Mouse (Mus musculus) gastrocnemius, postnatal 25 days (tissue): ENCODE results near the gene Frmd4a. TPM values are rescaled to one million over a fixed set of nuclear protein-coding genes. Genes with fewer than 3 reads are reported as not detected.
"Not testable (repeated sequence)": the region's sequence is repeated elsewhere in the genome, so short reads cannot be mapped to it uniquely, and the experiment has no call there.

Experiments
- DNase-seq: peaks from one replicate; pipeline ENCODE4 v3.0.0; 2022
- total RNA-seq, 2 experiments: library from RNA; stranded (reverse); gene quantifications; 1 replicate in 1 of 2; 2 replicates in 1 of 2; pipeline ENCODE4 v1.2.3; 2021

Gene Frmd4a
- total RNA-seq, 2 experiments from 2014 or later, result 5.3 to 5.6 TPM

DNA sequence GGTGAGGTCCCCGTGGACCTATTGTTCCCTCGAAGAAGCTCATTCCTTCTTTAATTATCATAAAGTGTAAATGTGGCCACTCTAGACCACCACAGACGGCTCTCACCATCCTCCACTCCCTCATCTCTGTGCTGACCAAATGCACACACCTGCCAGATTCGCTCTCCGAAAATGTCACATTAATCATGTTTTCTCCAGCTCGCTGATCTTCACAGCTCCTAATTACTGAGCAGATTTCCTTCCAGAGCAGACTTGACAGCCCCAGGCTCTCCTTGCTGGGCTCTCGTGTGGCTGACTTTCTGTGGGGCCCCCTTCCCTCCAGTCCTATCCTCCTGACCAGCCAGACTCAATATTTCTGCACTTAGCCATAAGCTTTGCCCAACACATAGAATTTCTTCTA is 191.7 kb downstream of the Frmd4a start:
- no peak for DNase-seq

DNA sequence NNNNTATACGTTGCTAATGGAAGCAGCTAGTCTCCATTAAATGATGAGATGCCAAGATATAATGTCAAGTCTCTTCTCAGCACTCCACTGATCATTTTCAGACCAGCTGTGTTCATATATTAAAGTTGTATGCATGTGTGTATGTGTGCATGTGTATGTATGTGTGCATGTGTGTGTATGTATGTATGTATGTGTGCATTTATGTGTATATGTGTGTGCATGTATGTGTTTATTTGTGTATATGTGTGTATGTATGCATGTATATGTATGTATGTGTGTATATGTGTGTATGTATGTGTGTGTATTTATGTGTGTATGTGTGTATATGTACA is 204.9 kb downstream of the Frmd4a start:
- DNase-seq, result no peak

DNA sequence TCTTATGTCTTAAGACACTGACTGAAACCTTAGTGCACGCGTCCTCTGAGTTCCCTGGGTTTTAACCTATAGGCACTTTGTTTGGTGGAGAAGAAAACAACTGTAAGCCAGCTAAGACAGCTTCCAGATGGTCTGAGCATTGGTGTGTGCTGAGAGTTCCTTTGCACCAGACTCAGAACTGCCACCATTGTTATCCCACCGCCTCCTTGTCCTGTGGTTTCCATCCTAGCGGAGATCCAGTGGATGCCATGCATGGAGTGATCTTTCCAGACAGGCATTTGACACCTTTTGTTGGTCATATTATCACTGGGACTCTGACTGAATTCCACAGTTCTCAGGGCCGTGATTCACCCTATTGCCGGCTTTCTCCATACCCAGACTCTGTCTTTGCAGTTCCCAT is 205.8 kb downstream of the Frmd4a start:
- no peak for DNase-seq

DNA sequence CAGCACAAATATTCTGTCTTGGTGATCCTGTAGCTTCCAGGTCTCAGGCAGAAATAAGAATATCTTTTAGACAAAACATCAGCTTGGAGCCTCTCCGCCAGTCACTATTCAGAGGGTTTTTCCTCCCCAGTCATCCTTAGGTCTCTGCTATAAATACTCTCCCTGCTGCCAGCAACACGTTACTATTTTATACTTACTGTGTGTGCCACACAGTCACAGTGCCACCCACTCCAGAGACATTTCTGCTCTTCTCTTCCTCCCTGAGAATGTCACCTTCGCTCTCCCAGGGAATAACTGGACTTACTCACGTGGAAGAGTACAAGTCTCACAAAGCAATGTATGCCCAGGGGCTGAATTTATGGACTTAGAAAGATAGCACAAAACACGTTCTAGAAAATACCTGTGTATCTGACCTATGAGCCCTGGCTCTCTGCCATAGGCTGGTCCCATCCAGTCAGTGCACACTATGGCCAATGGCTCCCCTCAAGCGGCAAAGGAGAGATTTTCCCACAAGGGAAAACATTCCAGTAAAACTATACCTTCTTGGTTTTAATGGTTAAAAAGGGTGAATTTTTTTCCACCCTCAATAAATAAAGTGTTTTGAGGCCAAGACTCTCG is 209.5 kb downstream of the Frmd4a start:
- no peak for DNase-seq

DNA sequence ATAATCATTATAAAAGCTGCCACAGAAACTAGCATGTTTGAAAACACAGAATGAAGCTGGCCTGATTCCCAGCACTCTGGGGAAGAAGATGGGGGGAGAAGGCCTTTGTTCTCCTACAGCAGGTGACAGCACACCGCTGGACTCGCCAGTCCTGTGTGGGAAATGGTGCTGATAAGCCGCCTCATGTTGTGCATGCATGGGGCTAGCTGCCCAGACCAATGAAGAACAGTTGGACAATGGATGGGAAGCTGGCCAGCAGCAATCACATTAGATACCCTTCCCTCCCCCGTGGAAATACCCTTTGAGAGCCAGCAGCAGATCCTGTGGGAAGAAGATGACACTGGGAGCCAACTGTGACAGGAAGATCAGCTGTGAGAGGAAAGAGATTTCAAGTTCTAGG is 210.0 kb downstream of the Frmd4a start:
- DNase-seq, result peak; percentile 16

DNA sequence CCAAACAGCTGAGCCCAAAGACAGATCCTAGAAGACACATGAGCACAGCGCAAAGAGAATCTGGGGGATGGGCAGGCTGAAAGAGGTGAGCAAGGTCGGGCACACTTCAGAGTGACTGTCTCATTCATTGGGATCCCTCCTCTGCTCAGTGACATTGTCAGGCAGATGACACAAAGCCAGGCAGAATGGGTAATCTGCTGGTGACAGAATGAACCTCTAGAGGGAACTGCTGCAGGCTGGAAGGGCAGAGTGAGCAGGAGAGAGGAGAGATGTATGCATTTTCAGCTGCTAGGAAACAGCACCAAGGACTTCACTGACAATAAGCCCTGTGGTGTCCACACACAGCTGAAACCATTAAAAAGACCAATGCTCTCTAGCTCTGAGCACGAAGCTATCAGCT is 211.0 kb downstream of the Frmd4a start:
- DNase-seq, result no peak

DNA sequence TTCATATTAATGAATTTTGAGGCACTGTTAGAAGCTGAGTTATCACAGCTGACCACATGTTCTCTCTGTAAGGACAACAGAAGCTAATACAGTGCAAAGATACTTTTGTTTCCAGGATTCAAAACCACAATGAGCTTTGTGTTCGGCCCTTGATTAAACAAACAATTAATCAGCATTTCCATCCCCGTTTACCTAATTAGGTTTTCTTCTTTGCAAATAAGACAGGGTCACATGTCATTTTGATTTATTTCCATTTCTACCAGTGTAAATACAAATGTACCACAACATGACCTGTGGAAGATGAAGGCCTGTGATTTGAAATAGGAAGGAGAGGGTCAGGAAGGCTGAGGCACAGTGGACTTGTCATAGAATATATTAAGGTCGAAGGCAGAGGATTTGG is 214.8 kb downstream of the Frmd4a start:
- DNase-seq, result no peak

DNA sequence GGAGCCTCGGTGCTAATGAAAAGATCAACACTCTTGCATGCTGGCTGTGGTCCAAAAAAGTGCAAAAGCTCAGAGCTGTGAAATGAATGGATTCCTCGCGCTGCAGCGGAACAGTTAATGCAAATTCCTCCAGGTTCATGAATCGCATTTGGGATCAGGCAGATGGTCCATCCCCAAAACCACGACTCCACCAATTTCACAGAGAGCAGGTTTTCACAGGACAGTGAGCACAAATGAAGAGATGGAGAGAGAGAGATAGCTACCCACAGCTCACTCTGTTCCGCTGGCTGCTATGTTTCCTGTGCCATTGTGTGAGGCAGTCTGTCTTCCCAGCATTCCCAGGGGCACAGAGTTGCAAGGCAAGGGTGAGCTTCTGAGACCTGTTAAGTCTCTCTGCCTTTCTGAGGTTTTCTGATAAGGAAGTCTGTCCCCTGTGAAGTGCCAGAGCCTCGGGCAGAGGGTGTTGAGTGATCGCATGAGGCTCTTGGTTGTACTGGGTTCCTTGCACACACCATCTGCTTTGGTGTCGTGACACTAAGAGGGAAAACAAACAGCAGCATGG is 215.3 kb downstream of the Frmd4a start:
- DNase-seq, result no peak

DNA sequence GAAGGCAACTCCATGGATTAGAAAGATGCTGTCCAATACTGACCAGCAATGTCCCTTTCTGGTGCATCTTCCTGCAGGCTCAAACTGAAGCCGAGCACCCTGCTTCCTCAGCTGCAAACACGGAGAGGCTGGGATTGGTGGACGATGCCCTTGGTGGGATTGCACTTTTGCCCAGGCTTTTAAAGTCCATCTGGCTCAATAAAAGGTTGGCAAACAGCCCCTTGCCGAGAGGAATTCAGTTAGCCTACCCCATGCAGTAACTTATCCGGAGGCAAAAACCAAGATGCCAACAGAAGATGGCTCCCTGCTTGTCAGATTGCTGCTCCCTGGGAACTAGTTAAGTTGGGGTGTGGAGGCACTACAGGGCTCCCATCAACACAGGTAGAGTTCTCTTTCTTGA is 220.2 kb downstream of the Frmd4a start:
- DNase-seq, result no peak

DNA sequence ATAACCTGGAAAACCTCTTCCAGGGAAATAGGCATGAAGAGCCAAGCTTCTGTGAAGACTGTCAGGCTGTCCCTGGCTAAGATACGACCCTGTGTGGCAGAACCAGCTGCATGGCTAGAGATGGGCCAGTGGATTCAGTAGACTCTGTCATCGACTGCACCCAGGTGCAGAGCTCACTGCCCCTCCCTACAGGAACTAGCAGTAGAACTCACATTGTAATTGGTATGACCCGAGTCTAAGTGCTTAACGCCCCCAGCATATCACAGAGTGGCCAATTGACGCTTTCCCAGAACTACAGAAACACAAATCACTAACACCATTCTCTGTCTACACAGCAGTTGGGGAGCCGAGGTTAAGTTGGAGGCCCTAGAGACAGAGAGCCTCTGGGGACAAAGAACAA is 232.2 kb downstream of the Frmd4a start:
- DNase-seq, result no peak

DNA sequence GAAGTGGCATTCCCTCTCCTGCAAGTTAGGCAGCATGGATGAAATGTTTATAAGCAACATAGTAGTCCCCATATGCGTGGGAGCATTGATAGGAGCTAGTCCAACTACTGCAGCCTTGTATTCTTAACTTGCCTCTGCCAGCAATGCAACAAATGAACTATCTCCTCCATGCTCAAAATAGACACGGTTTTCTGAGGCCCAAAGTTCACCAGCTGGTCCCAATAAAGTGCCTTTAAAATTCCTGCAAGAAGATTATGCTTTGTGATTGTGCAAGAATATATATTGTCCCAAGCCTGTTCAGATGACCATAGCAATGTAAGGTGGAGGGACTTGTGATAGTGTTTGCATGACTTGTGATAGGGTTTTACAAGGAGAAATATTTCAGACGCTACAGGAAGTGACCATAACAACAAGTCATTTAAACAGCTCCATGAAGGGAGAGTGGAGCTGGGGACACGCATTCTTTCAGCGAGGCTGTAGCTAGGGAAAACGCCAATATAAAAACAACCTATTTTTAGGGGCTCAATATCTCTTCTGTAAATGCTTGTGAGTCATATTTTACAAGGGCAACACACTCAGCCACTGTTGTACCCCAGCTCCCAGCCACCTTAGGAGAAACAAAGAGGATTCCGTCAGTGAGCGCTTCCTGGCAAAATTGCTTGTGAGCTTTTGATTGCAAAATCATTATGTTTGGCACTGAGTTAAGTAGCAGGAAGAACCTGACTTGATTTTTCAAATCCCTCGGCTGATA is 235.2 kb downstream of the Frmd4a start:
- DNase-seq, result no peak

DNA sequence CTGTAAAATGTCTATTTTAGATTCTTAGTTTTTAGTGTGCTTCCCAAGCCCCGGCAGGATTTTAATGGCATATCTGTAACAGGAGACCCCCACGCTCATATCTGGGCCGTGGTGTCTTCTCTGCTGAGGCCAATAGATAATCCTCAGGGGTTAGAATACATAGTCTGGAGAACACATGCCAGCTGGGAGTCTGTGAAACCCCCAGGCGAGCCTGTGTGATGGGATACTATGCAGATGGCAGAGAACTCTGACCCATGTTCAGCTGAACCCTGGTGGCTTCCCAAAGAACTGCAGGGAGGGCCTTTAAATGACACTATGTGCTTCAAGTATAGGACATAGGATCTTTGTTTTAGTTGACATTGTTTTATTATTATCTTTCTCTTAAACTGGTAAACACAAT is 235.8 kb downstream of the Frmd4a start:
- DNase-seq, result no peak

DNA sequence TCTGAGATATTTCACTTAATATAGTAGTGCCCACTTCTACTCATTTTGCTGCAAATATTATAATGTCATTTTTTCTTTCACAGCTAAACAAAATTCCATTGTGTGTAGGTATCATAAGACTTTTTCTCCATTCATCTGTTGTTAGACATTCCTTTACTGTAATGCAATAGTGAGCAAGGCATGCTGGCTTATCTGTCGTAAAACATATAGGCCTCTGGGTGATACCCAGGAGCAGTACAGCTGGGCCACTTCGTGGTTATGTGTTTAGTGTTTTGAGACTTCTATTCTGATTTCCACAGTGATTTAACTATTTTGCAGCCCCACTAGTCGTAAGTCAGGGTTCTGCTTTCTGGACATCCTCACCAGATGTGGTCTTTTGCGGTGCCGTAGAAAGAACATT is 236.6 kb downstream of the Frmd4a start:
- DNase-seq, result no peak

DNA sequence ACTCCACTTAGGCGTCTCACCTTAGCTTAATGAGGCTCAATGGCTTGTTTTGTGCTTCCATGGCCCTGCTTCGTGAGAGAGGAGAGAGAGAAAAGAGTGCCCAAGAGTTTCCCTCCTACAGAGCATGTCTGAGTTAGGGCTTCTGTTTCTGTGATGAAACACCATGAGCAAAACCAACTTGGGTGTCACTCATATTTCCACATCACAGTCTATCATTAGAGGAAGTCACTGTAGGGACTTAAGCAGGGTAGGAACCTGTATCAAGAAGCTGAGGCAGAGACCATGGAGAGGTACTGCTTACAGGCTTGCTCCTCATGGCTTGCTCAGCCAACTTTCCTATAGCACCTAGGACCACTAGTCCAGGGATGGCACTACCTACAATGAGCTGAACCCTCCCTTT is 238.7 kb downstream of the Frmd4a start:
- no peak for DNase-seq

DNA sequence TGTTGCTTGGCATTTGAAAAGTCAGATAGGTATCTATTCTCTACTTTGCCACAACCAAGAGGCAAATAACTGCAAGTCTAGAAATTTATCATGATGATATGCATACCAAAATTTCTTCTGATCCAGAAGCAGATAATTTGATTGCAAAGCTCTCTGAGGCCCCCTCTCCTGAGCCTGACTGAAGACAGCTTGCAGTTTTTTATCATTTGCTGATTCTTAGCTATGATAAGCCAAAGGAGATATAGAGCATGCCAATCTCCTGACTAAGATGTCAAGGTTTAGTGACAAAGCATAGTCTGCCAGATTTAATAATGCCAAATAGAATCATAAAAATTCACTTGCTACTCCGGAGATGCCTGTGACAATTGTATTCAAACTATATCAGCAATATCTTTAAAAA is 240.1 kb downstream of the Frmd4a start:
- DNase-seq, result no peak

DNA sequence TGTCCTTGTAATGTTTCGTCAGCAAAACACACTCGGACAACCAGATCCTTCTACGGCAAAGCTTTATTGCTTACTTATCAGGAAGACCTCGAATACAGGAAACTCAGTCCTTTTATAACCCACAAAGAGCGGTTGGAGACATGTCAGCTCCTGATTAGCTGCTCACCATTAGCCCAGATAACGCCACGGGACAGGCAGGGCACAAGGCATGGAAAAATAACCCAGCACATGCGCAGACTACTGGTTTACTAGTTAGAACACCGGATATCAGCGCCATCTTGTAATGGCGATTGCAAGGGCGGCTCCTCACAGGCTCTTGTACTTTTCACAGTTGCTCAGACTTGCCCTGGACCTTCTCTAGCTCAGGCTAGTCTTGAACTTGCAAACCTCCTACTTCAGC is 241.3 kb downstream of the Frmd4a start:
- not testable (repeated sequence) for DNase-seq

DNA sequence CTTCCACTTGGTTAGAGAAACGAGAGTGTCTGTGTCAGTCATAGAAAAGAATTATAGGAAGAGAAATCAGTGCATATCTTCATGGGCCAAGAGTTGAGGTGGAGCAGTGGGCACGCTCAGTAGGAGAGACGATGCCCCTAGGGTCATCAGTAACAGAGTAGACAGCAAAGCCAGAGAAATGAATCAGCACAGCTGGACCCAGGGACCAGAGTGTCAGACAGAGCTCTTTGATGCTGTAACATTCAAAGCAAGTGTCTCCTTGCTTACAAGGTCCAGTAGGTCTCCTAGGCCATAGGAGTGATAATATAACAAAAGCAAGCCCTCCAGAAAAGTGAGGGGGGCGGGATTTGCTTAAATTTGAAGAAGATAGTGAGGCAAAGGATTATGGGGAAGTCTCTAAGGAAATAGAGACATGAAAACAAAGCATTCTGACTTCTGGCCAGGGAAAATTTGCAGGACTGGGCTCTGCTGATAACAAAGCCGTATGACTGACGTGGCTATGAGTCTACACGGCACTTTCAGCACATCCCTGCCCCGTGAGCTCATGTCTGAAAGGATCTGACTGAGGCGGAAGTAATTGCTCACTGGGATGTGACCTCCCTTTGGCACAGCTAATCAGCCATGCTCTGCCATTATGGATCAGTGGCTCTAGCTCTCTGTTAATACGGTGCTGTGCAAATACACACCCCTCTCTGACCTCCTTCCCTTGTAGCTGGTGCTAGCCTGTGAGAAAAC is 243.0 kb downstream of the Frmd4a start:
- DNase-seq, result no peak

DNA sequence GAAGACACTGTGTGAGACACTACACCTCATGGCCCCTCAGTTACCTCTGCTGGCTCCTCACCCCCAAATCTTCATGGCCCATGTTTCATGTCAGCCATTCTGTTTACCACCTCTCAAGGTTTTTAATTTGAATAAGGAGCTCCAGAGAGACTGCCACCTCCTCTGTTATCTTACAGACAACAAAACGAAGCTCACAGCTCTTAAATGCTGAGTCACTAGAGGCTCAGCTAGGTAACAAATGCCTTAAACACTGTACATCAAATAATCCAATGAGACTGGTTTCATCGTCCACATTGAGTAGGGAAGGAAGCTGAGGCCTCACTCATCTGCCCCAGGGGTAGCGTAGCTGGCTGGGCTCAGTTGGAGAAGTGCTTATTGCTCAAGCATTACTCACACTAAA is 245.2 kb downstream of the Frmd4a start:
- DNase-seq, result no peak

DNA sequence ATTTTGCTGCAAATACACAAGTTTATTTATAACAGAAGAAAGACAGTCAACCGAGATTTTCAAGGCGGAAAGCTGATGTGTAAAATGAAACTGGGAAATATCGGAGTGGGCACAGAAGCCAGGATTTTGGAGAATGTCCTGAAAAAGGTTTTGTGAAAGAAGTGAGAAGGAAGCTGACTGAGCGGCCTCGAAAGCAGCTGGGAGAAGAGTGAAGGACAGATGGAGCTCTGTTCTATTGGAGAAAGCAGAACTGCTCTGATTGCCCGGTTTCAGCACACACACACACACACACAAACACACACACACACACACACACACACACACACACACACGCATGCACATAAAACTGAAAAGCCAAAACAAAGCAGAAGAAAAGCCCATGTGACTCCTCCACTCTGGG is 249.9 kb downstream of the Frmd4a start:
- no peak for DNase-seq

DNA sequence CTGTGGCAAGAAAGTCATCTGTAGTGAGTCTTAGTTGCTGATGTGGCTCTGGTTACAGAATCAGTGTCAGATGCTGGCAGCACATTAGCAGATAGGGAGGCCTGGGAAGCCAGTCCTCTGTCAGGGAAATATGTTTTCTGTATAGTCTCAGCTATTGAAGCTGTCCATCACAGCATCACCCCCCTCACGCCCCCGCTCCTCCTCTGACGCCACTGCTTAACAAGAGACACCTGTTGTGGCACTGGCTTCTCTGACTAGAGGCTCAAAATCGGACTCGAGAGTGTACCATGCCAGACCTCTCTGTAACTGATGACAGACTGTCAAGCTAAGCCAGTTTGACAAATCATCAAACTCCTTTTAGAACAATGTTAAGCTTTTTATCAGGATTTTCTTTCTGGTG is 265.3 kb downstream of the Frmd4a start:
- no peak for DNase-seq

DNA sequence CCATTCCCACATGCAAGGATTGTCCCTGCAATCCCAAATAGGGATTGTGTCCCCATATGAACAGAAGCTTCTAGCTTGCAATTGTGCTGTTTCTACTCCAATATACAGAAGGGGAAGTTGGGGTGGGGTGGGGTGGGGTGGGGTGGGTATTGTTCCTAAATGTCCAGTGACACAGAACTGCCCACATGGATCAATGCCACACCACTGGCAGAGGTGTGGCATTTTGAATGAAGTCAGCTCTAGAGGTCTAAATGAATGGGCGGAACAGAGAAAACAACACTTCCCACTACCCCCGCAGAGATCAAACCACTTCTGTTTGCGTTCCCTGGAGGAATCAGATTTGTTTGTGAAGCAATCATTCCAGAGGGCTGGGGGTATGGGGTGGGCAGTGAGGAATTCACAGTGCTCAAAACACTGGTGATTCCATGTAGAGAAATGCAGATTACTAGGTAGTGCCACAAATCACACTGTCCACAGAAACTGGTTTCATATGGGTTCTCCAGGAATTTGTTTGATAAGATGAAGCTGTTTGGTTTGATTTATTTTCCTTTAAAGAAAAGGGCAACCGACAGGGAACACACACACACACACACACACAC is 268.3 kb downstream of the Frmd4a start:
- no peak for DNase-seq

DNA sequence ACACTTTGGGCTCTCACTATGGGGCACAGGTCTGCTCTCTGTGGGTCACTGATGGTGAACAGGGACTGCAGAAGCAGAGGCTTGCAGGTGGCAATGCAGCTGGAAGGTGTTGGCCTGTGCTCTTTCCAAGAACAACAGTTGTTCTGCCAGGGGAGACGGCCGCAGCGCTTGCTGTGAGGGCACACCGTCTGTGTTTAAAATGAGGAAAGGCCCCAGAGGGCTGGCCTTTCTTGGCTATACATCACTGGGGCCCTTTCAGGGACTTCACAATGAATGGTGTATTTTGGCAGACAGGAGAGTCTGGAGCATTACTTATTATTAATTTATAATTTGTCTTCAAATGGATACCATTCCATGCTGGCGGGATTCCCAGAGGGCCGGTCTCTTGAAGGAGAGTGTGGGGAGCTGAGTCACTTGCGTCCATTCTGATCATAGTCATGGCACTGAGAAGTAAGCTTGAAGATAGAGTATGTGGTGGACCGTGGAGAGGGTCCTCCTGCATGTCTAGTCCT is 268.9 kb downstream of the Frmd4a start:
- no peak for DNase-seq

DNA sequence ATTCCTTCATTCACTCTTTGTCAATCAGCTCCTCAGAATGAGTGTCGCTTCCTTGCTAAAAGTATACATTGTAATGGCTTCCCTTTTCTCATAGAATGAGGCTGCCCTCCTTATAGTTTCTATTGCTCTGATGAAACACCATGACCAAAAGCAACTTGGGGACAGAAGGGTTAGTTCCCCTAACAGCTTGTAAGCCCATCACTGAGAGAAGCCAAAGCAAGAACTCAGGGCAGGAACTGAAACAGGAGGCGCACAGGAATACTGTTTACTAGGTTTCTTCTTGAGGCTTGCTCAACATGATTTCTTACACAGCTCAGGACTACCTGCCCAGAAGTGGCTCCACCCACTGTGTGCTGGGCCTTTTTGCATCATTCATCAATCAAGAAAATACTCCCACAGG is 273.0 kb downstream of the Frmd4a start:
- no peak for DNase-seq
